Mouse (Mus musculus): Measurements from ENCODE around the gene Ift52.

The Ift52 gene

GRCm38 (mm10) chr2:163074808-163075207 is 57.7 kb downstream of the Ift52 start:
- no peak for DNase-seq (ENCODE audit: low spot score)

DNA sequence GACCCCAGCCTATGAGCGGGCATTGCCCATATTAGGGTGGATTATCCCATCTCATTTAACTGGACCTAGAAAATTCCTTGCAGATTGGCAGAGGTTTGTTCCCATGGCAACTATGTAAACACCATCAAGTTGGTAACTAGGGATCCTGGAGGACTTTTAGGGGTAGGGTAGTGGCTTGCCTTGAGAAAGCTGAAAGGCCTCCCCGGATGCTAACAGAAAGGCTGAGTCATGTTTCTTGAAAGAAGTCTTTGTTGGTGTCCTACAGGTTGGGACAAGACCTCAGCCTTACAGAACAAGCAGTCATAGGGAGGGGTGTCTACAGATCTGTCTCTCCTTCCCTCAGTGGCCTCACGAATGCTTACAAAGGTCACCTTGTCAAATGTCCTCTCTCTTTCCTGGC is 58.1 kb downstream of the Ift52 start:
- no peak for DNase-seq (ENCODE audit: low spot score)

DNA sequence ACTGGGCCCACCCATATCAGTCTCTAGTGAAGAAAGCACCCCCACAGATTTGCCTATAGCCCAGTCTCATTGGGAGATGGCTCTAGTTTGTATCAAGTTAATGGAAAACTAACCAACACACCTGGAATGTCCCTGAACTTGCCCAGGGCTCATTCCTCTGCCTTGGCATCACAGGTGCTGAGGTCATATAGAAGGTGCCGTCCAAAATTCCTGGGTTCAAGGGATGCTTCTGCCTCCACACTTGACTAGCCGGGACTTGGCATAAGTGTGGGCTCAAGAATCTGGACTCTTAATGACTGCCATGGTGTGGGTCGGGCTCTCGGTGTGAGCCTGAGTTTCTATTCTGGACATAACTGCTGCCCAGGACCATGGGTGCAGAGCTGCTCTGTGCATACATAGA is 61.9 kb downstream of the Ift52 start:
- no peak for DNase-seq (ENCODE audit: low spot score)

DNA sequence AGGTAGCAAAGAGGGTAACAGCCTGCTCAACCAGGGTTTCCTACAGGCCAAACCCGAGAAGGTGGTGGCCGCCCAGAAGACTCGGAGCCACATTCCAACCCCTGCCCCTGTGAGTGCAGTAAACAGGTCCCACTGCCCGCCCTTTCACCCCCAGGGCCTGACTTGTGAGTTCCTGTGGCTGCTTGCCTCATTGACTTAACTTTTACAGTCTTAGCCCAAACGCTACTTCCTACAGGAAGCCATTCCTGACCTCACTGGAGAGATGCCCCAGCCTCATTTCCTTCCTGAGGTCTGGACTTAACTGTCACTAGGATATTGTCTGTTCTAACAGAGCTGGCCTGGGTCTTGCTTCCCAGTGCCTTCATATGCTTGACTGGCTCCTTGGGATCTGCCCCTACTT is 65.4 kb downstream of the Ift52 start:
- DNase-seq (ENCODE audit: low spot score): no peak

- DNase-seq (ENCODE audit: low spot score): no peak
These were observed 67.4 kb downstream of the Ift52 start for GRCm38 (mm10) chr2:163084519-163084918.

GRCm38 (mm10) chr2:163085047-163085446 is 67.9 kb downstream of the Ift52 start:
- DNase-seq (ENCODE audit: low spot score): no peak

GRCm38 (mm10) chr2:163086561-163086960 is 69.4 kb downstream of the Ift52 start:
- no peak for DNase-seq (ENCODE audit: low spot score)

DNA sequence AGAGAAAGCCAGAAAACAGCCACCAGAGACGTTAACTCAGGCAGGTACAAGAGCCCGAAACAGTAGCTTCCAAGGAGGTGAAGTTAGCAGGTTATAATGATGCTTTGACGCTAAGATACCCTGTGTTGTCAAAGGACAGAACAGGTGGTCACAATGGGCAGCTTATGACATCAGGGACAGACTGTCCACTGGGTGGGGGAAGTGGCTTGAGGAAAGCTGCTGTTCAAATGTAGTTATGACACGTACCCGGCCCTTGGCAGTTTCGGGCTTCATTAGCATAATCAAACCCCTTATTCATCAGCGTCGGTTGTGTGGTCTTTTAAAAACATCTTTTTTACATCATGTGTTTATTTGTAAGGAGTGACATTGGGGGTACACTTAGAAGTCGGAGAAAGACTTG is 70.6 kb downstream of the Ift52 start, which contains the start of gene Gtsf1l:
TSS of gene Gtsf1l (minus strand) at position 128 of the 400 bp plus-strand sequence.
- DNase-seq (ENCODE audit: low spot score): no peak

DNA sequence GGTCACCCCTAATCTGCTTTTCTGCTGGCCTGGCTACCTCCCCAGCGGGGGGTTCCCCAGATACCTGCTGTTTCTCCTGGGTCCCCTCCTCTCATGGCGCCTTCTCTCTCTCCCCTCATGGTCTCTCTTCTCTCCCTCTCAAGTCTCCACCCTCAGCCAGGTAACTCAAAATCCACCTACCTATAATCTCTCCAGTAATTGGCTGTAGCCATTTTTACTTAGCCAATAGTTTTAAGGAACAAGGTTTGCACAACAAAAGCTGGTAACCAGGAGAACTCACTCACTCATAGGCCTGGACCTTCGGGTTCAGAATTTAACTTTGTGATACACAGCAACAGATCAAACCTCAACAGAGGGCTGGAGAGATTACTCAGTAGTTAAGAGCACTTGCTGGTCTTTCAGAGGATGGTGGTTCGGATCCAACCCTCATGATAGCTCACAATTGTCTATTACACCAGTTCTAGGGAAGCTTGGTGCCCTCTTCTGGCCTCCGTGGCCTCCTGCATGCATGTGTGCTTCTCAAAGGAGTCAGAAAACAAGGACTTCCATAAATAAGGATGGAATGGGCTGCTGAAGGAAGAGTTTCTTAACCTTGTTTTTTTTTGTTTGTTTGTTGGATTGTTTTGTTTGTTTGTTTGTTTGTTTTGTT is 72.4 kb downstream of the Ift52 start:
- DNase-seq (ENCODE audit: low spot score): no peak

DNA sequence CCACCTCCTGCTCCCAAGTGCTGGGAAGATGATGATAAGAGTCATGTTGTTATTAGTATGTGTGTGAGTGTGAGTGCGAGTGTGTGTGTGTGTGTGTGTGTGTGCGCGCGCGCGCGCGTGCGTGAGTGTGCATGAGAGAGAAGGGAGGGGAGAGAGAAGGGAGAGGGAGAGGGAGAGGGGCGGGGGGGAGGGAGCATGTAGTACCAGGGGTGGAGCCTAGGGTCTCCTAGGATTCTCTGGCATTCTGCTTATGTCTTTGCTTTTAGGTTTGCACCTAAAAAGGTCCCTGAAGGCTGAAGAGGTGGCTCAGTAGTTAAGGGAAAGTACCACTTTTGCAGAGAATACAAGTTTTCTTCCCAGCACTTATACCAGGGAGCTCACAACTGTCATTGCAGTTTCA is 77.8 kb downstream of the Ift52 start:
- DNase-seq (ENCODE audit: low spot score): no peak

All from ovary, postnatal 36 days (tissue).